Mouse (Mus musculus) neutrophil, adult 5-6 weeks (primary cell): Measurements from ENCODE around the gene Cbr4. TPM values are rescaled to one million over a fixed set of nuclear protein-coding genes. Genes with fewer than 3 reads are reported as not detected.

Source experiments
- ATAC-seq: fragments of 151-379, 151-347 bp; 2 replicates; pipeline ENCODE4 v1.8.0; 2017; ENCODE audit warnings: mild to moderate bottlenecking, moderate TSS enrichment; ENCODE audit not compliant: insufficient number of reproducible peaks, poor library complexity, low FRiP score, severe bottlenecking; ENCODE audit errors: extremely low read depth
- total RNA-seq: library from RNA; stranded (forward); fragments of 200-1000 nt; gene quantifications from 2 replicates; pipeline ENCODE4 v1.2.3, GENCODE M21; 2017

Gene Cbr4
- 10.6 and 13.0 TPM in 2 replicates for total RNA-seq

- ATAC-seq, result peak; percentile 99
Measured at GRCm38 (mm10) chr8:61487597-61488156, at the start of gene Cbr4. TSS of gene Cbr4 (plus strand) at chr8:61487734.

GRCm38 (mm10) chr8:61442988-61443387, 44.5 kb upstream of the Cbr4 start:
- ATAC-seq, result no peak

GRCm38 (mm10) chr8:61444358-61444757, 43.2 kb upstream of the Cbr4 start:
- no peak for ATAC-seq

GRCm38 (mm10) chr8:61446329-61446728, 41.2 kb upstream of the Cbr4 start:
- no peak for ATAC-seq

GRCm38 (mm10) chr8:61448100-61448499, 39.4 kb upstream of the Cbr4 start:
- ATAC-seq, result no peak

GRCm38 (mm10) chr8:61448881-61449280, 38.7 kb upstream of the Cbr4 start:
- ATAC-seq, result no peak

- ATAC-seq, result peak; percentile 78
Measured at GRCm38 (mm10) chr8:61450916-61451575, 36.5 kb upstream of the Cbr4 start.

- ATAC-seq, result no peak
Measured at GRCm38 (mm10) chr8:61451721-61452337, 35.7 kb upstream of the Cbr4 start.

GRCm38 (mm10) chr8:61459763-61460162, 27.8 kb upstream of the Cbr4 start:
- ATAC-seq, result no peak

GRCm38 (mm10) chr8:61462221-61462620, 25.3 kb upstream of the Cbr4 start:
- ATAC-seq, result no peak

GRCm38 (mm10) chr8:61464393-61464792, 23.1 kb upstream of the Cbr4 start:
- ATAC-seq, result no peak

GRCm38 (mm10) chr8:61466696-61467552, 20.6 kb upstream of the Cbr4 start:
- ATAC-seq, result no peak

GRCm38 (mm10) chr8:61467553-61467815, 20.1 kb upstream of the Cbr4 start:
- ATAC-seq, result no peak

- ATAC-seq, result no peak
Measured at GRCm38 (mm10) chr8:61470213-61470612, 17.3 kb upstream of the Cbr4 start.

- ATAC-seq, result no peak
Measured at GRCm38 (mm10) chr8:61475251-61475673, 12.3 kb upstream of the Cbr4 start.

GRCm38 (mm10) chr8:61476160-61476559, 11.4 kb upstream of the Cbr4 start:
- no peak for ATAC-seq

- ATAC-seq, result no peak
Measured at GRCm38 (mm10) chr8:61478150-61478549, 9.4 kb upstream of the Cbr4 start.

GRCm38 (mm10) chr8:61478793-61479192, 8.7 kb upstream of the Cbr4 start:
- no peak for ATAC-seq

GRCm38 (mm10) chr8:61479506-61480214, 7.9 kb upstream of the Cbr4 start:
- ATAC-seq, result peak; percentile 58; the same call in 1 of the 2 replicates
